Mouse (Mus musculus) intestine, postnatal 0 days (tissue): Measurements from ENCODE around the gene Coq5. TPM values are rescaled to one million over a fixed set of nuclear protein-coding genes. Genes with fewer than 3 reads are reported as not detected.

ENCODE experiments used
- ATAC-seq: fragments of 200-750 bp; cut with Nextera tagmentation; 2 replicates; pipeline ENCODE4 v1.8.0; 2017; ENCODE audit warnings: mild to moderate bottlenecking, moderate TSS enrichment, moderate library complexity
- H3K27ac ChIP-seq: fragments of 300-500 bp; sonication (generic); 2 replicates; pipeline ENCODE4 v1.5.1; 2014; ENCODE audit warnings: mild to moderate bottlenecking, low read depth, low read length, moderate library complexity
- H3K27me3 ChIP-seq: fragments of 300-500 bp; sonication (generic); replicated peaks from 2 replicates; pipeline ENCODE4 v1.6.1; 2014; ENCODE audit warnings: low read length, mixed read lengths; ENCODE audit not compliant: control insufficient read depth, insufficient read depth
- H3K36me3 ChIP-seq: fragments of 300-500 bp; sonication (generic); 2 replicates; pipeline ENCODE4 v1.6.1; 2014; ENCODE audit warnings: mild to moderate bottlenecking, moderate library complexity; ENCODE audit not compliant: control insufficient read depth, insufficient read depth
- H3K4me1 ChIP-seq: fragments of 300-500 bp; sonication (generic); replicated peaks from 2 replicates; pipeline ENCODE4 v1.6.1; 2014; ENCODE audit warnings: antibody characterized with exemption, low read length, mixed read lengths; ENCODE audit not compliant: control insufficient read depth, insufficient read depth
- H3K4me2 ChIP-seq: fragments of 300-500 bp; sonication (generic); replicated peaks from 2 replicates; pipeline ENCODE4 v1.6.1; 2014; ENCODE audit warnings: low read depth, mild to moderate bottlenecking, moderate library complexity
- H3K4me3 ChIP-seq: fragments of 300-500 bp; sonication (generic); 2 replicates; pipeline ENCODE4 v1.5.1; 2014; ENCODE audit warnings: low read depth, low read length
- H3K9ac ChIP-seq: fragments of 300-500 bp; sonication (generic); 2 replicates; pipeline ENCODE4 v1.6.1; 2014; ENCODE audit warnings: mild to moderate bottlenecking, low read depth, low read length
- H3K9me3 ChIP-seq: fragments of 300-500 bp; sonication (generic); 2 replicates; pipeline ENCODE4 v1.6.1; 2016; ENCODE audit warnings: mixed run types; ENCODE audit not compliant: control insufficient read depth
- CTCF ChIP-seq: sonication (generic); IDR thresholded peaks from 2 replicates; pipeline ENCODE4 v1.5.1; 2016; ENCODE audit warnings: low read depth, mild to moderate bottlenecking, control low read depth, antibody characterized with exemption, moderate library complexity
- WGBS: fragments of 180-500 bp; shearing (Covaris S2); extraction: QIAGEN DNeasy Blood & Tissue Kit; methylation state at CpG from one replicate; pipeline ENCODE4 v1.1.7; 2014; 5-methylcytosine and 5-hydroxymethylcytosine counted together
- polyA plus RNA-seq: library from polyadenylated mRNA; unstranded; fragments of >200 nt; fragmentation: Nextera tagmentation; extraction: Ambion mirVana; gene quantifications from 2 replicates; pipeline ENCODE4 v1.2.1, GENCODE M21; 2015

The Coq5 gene
- polyA plus RNA-seq, 1 experiment from 2014 or later = 32.4 TPM

GRCm38 (mm10) chr5:115255472-115255871, 24.0 kb upstream of the Coq5 start:
- Histone ChIP-seq H3K36me3 (peaks cover 67% of the 10 kb centered on the region), H3K4me2 (no peak overlapping the region), H3K9ac (no peak overlapping the region), H3K9me3 (no peaks in the 10 kb centered on the region), H3K4me1 (no peaks in the 10 kb centered on the region), H3K27me3 (no peaks in the 10 kb centered on the region), H3K4me3 (no peak overlapping the region), H3K27ac (no peak overlapping the region)
- no peak for TF ChIP-seq CTCF
- WGBS = 64% methylated on average over 1 of the region's 1 CpGs
- no peak for ATAC-seq

- Histone ChIP-seq H3K27me3 (no peaks in the 10 kb centered on the region), H3K9ac (no peak overlapping the region), H3K4me3 (no peak overlapping the region), H3K4me2 (no peak overlapping the region), H3K27ac (peak overlapping the region; percentile 15; the same call in 1 of the 2 replicates), H3K4me1 (no peaks in the 10 kb centered on the region), H3K9me3 (no peaks in the 10 kb centered on the region), H3K36me3 (peaks cover 54% of the 10 kb centered on the region)
- TF ChIP-seq CTCF = no peak
- WGBS = 62% methylated on average over 10 of the region's 10 CpGs
- ATAC-seq = peak; percentile 31; the same call in 1 of the 2 replicates
These were observed 22.4 kb upstream of the Coq5 start for GRCm38 (mm10) chr5:115256909-115257546.

GRCm38 (mm10) chr5:115260356-115260755, 19.1 kb upstream of the Coq5 start:
- Histone ChIP-seq H3K27me3 (no peaks in the 10 kb centered on the region), H3K9ac (no peak overlapping the region), H3K27ac (no peak overlapping the region), H3K4me3 (no peak overlapping the region), H3K9me3 (no peaks in the 10 kb centered on the region), H3K36me3 (peaks cover 50% of the 10 kb centered on the region), H3K4me2 (no peak overlapping the region), H3K4me1 (no peaks in the 10 kb centered on the region)
- TF ChIP-seq CTCF = no peak
- ATAC-seq = no peak
- 74% methylated on average over 6 of the region's 6 CpGs for WGBS

- no peak for ATAC-seq
- Histone ChIP-seq H3K9ac (no peak overlapping the region), H3K4me3 (no peak overlapping the region), H3K4me2 (no peak overlapping the region), H3K36me3 (peaks cover 45% of the 10 kb centered on the region), H3K4me1 (no peaks in the 10 kb centered on the region), H3K9me3 (no peaks in the 10 kb centered on the region), H3K27me3 (no peaks in the 10 kb centered on the region), H3K27ac (no peak overlapping the region)
- TF ChIP-seq CTCF = no peak
- WGBS = 87% methylated on average over 8 of the region's 8 CpGs
These were observed 18.3 kb upstream of the Coq5 start for GRCm38 (mm10) chr5:115261141-115261540.

GRCm38 (mm10) chr5:115261880-115262279, 17.6 kb upstream of the Coq5 start:
- Histone ChIP-seq H3K27ac (no peak overlapping the region), H3K36me3 (peaks cover 42% of the 10 kb centered on the region), H3K27me3 (no peaks in the 10 kb centered on the region), H3K9me3 (no peaks in the 10 kb centered on the region), H3K4me1 (no peaks in the 10 kb centered on the region), H3K4me2 (no peak overlapping the region), H3K9ac (no peak overlapping the region), H3K4me3 (no peak overlapping the region)
- no peak for ATAC-seq
- 33% methylated on average over 1 of the region's 1 CpGs for WGBS
- no peak for TF ChIP-seq CTCF

GRCm38 (mm10) chr5:115262502-115263291, 16.8 kb upstream of the Coq5 start:
- Histone ChIP-seq H3K4me1 (no peaks in the 10 kb centered on the region), H3K27ac (no peak overlapping the region), H3K27me3 (no peaks in the 10 kb centered on the region), H3K4me3 (no peak overlapping the region), H3K9me3 (no peaks in the 10 kb centered on the region), H3K4me2 (no peak overlapping the region), H3K9ac (no peak overlapping the region), H3K36me3 (peaks cover 34% of the 10 kb centered on the region)
- no peak for ATAC-seq
- 69% methylated on average over 14 of the region's 14 CpGs for WGBS
- TF ChIP-seq CTCF = no peak
